Mouse (Mus musculus): Measurements from ENCODE around the gene Adgrf2.

GRCm38 (mm10) chr17:42692136-42692535, 49.8 kb downstream of the Adgrf2 start, which contains the start of gene Adgrf4:
- no peak for TF ChIP-seq CTCF (IDR thresholded peaks at IDR 0.05; ENCODE audit: control insufficient read depth, insufficient read depth, insufficient replicate concordance, low read depth, low read length)
- TF ChIP-seq POLR2A (IDR thresholded peaks at IDR 0.05; ENCODE audit: control insufficient read depth, low read depth, low read length) = no peak

Data from testis, adult 2 months (tissue).